Mouse (Mus musculus) embryonic facial prominence, embryonic 14.5 days (tissue): ENCODE results near the gene A630076J17Rik. TPM values are rescaled to one million over a fixed set of nuclear protein-coding genes. Genes with fewer than 3 reads are reported as not detected.
A peak's percentile ranks its signal among the peaks of the same experiment; 100 is the strongest.

Experiments
- ATAC-seq: fragments of 200-750 bp; cut with Nextera tagmentation; 2 replicates; pipeline ENCODE4 v1.8.0; 2017; ENCODE audit warnings: low read depth, moderate number of reproducible peaks, moderate TSS enrichment
- DNase-seq: peaks from one replicate; pipeline ENCODE4 v3.0.0-alpha.2; 2015; ENCODE audit warnings: low spot score
- H3K27ac ChIP-seq: fragments of 300-500 bp; sonication (generic); replicated peaks from 2 replicates; pipeline ENCODE4 v1.5.1; 2014; ENCODE audit warnings: low read depth, mild to moderate bottlenecking, low read length, moderate library complexity
- H3K27me3 ChIP-seq: fragments of 300-500 bp; sonication (generic); replicated peaks from 2 replicates; pipeline ENCODE4 v1.6.1; 2014; ENCODE audit warnings: low read length; ENCODE audit not compliant: control insufficient read depth, insufficient read depth
- H3K36me3 ChIP-seq: fragments of 300-500 bp; sonication (generic); 2 replicates; pipeline ENCODE4 v1.6.1; 2014; ENCODE audit warnings: low read length, mixed read lengths; ENCODE audit not compliant: control insufficient read depth, insufficient read depth
- H3K4me1 ChIP-seq: fragments of 300-500 bp; sonication (generic); 2 replicates; pipeline ENCODE4 v1.6.1; 2014; ENCODE audit warnings: antibody characterized with exemption, low read length; ENCODE audit not compliant: control insufficient read depth, insufficient read depth
- H3K4me2 ChIP-seq: fragments of 300-500 bp; sonication (generic); 2 replicates; pipeline ENCODE4 v1.6.1; 2014; ENCODE audit warnings: low read depth, mild to moderate bottlenecking, low read length, moderate library complexity, mixed read lengths
- H3K4me3 ChIP-seq: fragments of 300-500 bp; sonication (generic); 2 replicates; pipeline ENCODE4 v1.5.1; 2014; ENCODE audit warnings: low read depth, mild to moderate bottlenecking, low read length
- H3K9ac ChIP-seq: fragments of 300-500 bp; sonication (generic); 2 replicates; pipeline ENCODE4 v1.6.1; 2014; ENCODE audit warnings: low read depth, mild to moderate bottlenecking, low read length, moderate library complexity, mixed read lengths
- H3K9me3 ChIP-seq: fragments of 300-500 bp; sonication (generic); 2 replicates; pipeline ENCODE4 v1.6.1; 2016; ENCODE audit warnings: low read length; ENCODE audit not compliant: control insufficient read depth
- WGBS: fragments of 180-500 bp; shearing (Covaris S2); extraction: QIAGEN DNeasy Blood & Tissue Kit; methylation state at CpG from one replicate; pipeline ENCODE4 v1.1.7; 2014; 5-methylcytosine and 5-hydroxymethylcytosine counted together
- polyA plus RNA-seq: library from polyadenylated mRNA; unstranded; fragments of >200 nt; fragmentation: Nextera tagmentation; extraction: Ambion mirVana; gene quantifications from 2 replicates; pipeline ENCODE4 v1.2.1, GENCODE M21; 2014

A630076J17Rik gene
- polyA plus RNA-seq, 1 experiment from 2014 or later, result not detected

DNA sequence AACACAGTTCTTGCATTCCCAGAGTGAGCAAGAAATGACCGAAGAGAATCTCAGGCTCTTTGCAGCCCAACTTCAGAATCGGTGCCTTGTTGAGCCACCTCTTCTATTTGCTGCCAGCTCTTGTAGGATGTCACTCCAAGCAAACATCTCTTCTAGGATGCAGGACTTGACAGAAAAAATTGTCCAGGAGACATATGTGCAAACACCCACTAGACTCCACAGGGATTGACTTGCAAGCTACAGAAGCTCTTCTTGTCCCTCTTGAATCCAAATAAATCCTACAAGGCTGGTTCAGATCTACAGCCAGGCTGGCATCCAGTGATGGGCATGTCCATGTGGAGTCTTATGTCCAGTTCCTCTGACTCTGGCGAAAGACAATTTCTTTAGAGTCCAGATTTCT is 26.0 kb upstream of the A630076J17Rik start:
- Histone ChIP-seq H3K9me3 (no peaks in the 10 kb centered on the region), H3K27ac (no peak overlapping the region), H3K27me3 (no peaks in the 10 kb centered on the region), H3K4me3 (no peak overlapping the region), H3K4me1 (no peaks in the 10 kb centered on the region), H3K9ac (no peak overlapping the region), H3K36me3 (no peaks in the 10 kb centered on the region), H3K4me2 (no peak overlapping the region)
- no peak for DNase-seq
- ATAC-seq, result no peak
- WGBS, result 86% methylated on average over 3 of the region's 3 CpGs

DNA sequence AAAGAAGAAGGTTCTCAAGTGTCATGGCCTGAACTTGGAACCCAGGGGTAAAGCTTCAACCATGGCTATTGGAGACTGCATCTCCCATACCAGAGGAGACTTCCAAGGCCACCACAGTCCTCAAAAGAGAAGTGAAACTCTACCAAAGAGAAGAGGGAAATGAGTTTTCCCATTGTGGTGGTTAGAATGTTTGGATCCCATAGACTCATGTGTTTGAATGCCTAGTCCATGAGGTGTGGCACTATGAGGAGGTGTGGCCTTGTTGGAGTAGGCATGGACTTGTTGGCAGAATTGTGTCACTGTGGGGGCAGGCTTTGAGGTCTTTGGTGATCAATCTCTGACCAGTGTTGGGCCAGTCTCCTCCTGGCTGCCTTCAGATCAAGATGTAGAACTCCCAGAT is 25.2 kb upstream of the A630076J17Rik start:
- no peak for ATAC-seq
- H3K36me3 ChIP-seq, result no peaks in the 10 kb centered on the region
- H3K27me3 ChIP-seq, result no peaks in the 10 kb centered on the region
- no peaks in the 10 kb centered on the region for H3K9me3 ChIP-seq
- H3K4me3 ChIP-seq, result no peak overlapping the region
- no peaks in the 10 kb centered on the region for H3K4me1 ChIP-seq
- no peak overlapping the region for H3K4me2 ChIP-seq
- no peak for DNase-seq
- no peak overlapping the region for H3K9ac ChIP-seq
- no peak overlapping the region for H3K27ac ChIP-seq

GRCm38 (mm10) chr3:107205994-107206393 is 24.4 kb upstream of the A630076J17Rik start:
- Histone ChIP-seq H3K27me3 (no peaks in the 10 kb centered on the region), H3K9ac (no peak overlapping the region), H3K4me2 (no peak overlapping the region), H3K4me3 (no peak overlapping the region), H3K9me3 (no peaks in the 10 kb centered on the region), H3K27ac (no peak overlapping the region), H3K4me1 (no peaks in the 10 kb centered on the region), H3K36me3 (no peaks in the 10 kb centered on the region)
- ATAC-seq, result no peak
- peak; percentile 63 for DNase-seq
- WGBS, result 16% methylated on average over 4 of the region's 4 CpGs

DNA sequence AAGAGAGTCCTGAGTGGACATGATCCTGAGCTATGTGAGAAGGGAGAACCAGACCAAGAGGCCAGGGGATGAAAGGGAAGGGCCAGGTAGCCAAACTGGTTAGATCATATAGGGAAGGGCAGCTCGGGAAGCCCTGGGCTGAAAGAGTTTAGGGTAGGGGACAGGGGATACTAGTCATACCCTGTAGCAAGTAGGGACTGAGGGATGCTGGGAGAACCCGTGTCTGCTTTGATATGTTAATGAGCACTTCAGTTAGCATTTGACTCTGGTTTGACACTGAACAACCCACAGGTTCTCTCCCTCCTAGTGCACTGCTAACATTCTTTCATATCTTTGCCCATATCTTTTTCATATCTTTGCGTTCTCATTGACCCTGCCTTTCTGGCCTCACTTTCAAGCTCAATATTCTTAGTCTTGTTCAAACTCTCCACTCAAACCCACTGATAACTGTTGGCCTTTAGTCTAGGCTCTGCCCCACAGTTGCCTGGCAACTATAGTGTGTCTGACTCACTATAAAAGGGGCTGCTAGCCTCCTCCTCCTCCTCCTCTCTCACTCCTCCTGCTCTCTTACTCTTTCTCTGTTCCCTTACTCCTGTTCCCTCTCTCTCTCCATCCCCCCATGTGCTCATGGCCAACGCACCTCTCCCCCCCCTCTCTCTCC is 23.8 kb upstream of the A630076J17Rik start:
- Histone ChIP-seq H3K9me3 (no peaks in the 10 kb centered on the region), H3K4me3 (no peak overlapping the region), H3K36me3 (no peaks in the 10 kb centered on the region), H3K9ac (no peak overlapping the region), H3K4me2 (no peak overlapping the region), H3K4me1 (no peaks in the 10 kb centered on the region), H3K27me3 (no peaks in the 10 kb centered on the region), H3K27ac (no peak overlapping the region)
- 36% methylated on average over 4 of the region's 4 CpGs for WGBS
- DNase-seq, result no peak
- no peak for ATAC-seq

- ATAC-seq (no peak), DNase-seq (no peak)
- WGBS, result 66% methylated on average over 7 of the region's 7 CpGs
- H3K4me2 ChIP-seq, result no peak overlapping the region
- H3K9ac ChIP-seq, result no peak overlapping the region
- no peaks in the 10 kb centered on the region for H3K9me3 ChIP-seq
- no peaks in the 10 kb centered on the region for H3K4me1 ChIP-seq
- H3K36me3 ChIP-seq, result no peaks in the 10 kb centered on the region
- H3K27me3 ChIP-seq, result no peaks in the 10 kb centered on the region
- no peak overlapping the region for H3K4me3 ChIP-seq
- H3K27ac ChIP-seq, result no peak overlapping the region
These were observed 22.7 kb upstream of the A630076J17Rik start for GRCm38 (mm10) chr3:107207625-107208253.

GRCm38 (mm10) chr3:107214606-107215005 is 15.8 kb upstream of the A630076J17Rik start:
- ATAC-seq, result no peak
- H3K9ac ChIP-seq, result no peak overlapping the region
- no peaks in the 10 kb centered on the region for H3K9me3 ChIP-seq
- H3K36me3 ChIP-seq, result no peaks in the 10 kb centered on the region
- H3K27me3 ChIP-seq, result no peaks in the 10 kb centered on the region
- no peaks in the 10 kb centered on the region for H3K4me1 ChIP-seq
- no peak for DNase-seq
- no peak overlapping the region for H3K4me2 ChIP-seq
- no peak overlapping the region for H3K27ac ChIP-seq
- WGBS, result 75% methylated on average over 5 of the region's 5 CpGs
- H3K4me3 ChIP-seq, result no peak overlapping the region

- no peak for ATAC-seq
These were observed 13.9 kb upstream of the A630076J17Rik start for GRCm38 (mm10) chr3:107216400-107217100.

DNA sequence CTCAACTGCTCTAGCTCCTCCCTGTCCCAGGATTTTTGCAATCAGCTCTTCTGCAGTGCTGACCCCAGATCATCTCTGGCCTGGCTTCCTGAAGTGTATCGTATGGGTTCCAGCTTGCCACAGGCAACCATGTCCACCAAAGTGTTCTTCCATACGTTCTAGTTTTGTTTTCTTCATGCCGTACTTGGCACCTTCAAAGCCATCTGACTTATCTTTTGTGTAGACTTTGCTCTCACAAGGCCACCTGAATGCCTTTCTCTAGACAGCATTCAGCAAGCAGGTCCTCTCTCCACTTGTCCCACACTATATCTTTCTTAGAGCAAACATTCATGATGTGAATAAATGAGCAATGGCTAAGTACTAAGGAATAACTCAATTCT is 13.3 kb upstream of the A630076J17Rik start:
- H3K9ac ChIP-seq, result no peak overlapping the region
- no peaks in the 10 kb centered on the region for H3K9me3 ChIP-seq
- ATAC-seq (no peak), DNase-seq (no peak)
- H3K36me3 ChIP-seq, result no peaks in the 10 kb centered on the region
- no peaks in the 10 kb centered on the region for H3K4me1 ChIP-seq
- H3K27me3 ChIP-seq, result no peaks in the 10 kb centered on the region
- H3K27ac ChIP-seq, result no peak overlapping the region
- WGBS, result 83% methylated on average over 3 of the region's 3 CpGs
- H3K4me3 ChIP-seq, result no peak overlapping the region
- H3K4me2 ChIP-seq, result no peak overlapping the region

More at GRCm38 (mm10) chr3:107216400-107217100, 13.9 kb upstream of the A630076J17Rik start:
- WGBS, result 72% methylated on average over 8 of the region's 8 CpGs
- Histone ChIP-seq H3K4me1 (no peaks in the 10 kb centered on the region), H3K27ac (no peak overlapping the region), H3K4me3 (no peak overlapping the region), H3K27me3 (no peaks in the 10 kb centered on the region), H3K9ac (no peak overlapping the region), H3K9me3 (no peaks in the 10 kb centered on the region), H3K4me2 (no peak overlapping the region), H3K36me3 (no peaks in the 10 kb centered on the region)
- DNase-seq, result no peak
